Mouse (Mus musculus) kidney, postnatal 0 days (tissue): ENCODE measurements around the gene Mrps6. TPM values are rescaled to one million over a fixed set of nuclear protein-coding genes. Genes with fewer than 3 reads are reported as not detected.
A peak's percentile ranks its signal among the peaks of the same experiment; 100 is the strongest.

ENCODE experiments used
- ATAC-seq: fragments of 200-750 bp; cut with Nextera tagmentation; replicated peaks from 2 replicates; pipeline ENCODE4 v1.8.0; 2017; ENCODE audit warnings: low read depth, moderate number of reproducible peaks, moderate TSS enrichment, moderate library complexity; ENCODE audit not compliant: low FRiP score
- DNase-seq: peaks from one replicate; pipeline ENCODE4 v3.0.0-alpha.2; 2016; ENCODE audit warnings: low spot score
- H3K27ac ChIP-seq: fragments of 300-500 bp; sonication (generic); 2 replicates; pipeline ENCODE4 v1.5.1; 2014; ENCODE audit warnings: mild to moderate bottlenecking
- H3K27me3 ChIP-seq: fragments of 300-500 bp; sonication (generic); 2 replicates; pipeline ENCODE4 v1.6.1; 2014; ENCODE audit warnings: low read length, mixed read lengths; ENCODE audit not compliant: insufficient read depth
- H3K36me3 ChIP-seq: fragments of 300-500 bp; sonication (generic); 2 replicates; pipeline ENCODE4 v1.6.1; 2014; ENCODE audit warnings: low read length, mixed read lengths; ENCODE audit not compliant: insufficient read depth
- H3K4me1 ChIP-seq: fragments of 300-500 bp; sonication (generic); replicated peaks from 2 replicates; pipeline ENCODE4 v1.6.1; 2014; ENCODE audit warnings: antibody characterized with exemption, low read length, mixed read lengths; ENCODE audit not compliant: insufficient read depth
- H3K4me2 ChIP-seq: fragments of 300-500 bp; sonication (generic); 2 replicates; pipeline ENCODE4 v1.6.1; 2014; ENCODE audit warnings: mild to moderate bottlenecking, low read length, moderate library complexity, mixed read lengths
- H3K4me3 ChIP-seq: fragments of 300-500 bp; sonication (generic); replicated peaks from 2 replicates; pipeline ENCODE4 v1.5.1; 2014; ENCODE audit warnings: low read depth, low read length
- H3K9ac ChIP-seq: fragments of 300-500 bp; sonication (generic); 2 replicates; pipeline ENCODE4 v1.6.1; 2014; ENCODE audit warnings: low read depth, low read length
- H3K9me3 ChIP-seq: fragments of 300-500 bp; sonication (generic); replicated peaks from 2 replicates; pipeline ENCODE4 v1.6.1; 2016; ENCODE audit warnings: low read length, inconsistent platforms, mixed read lengths
- CTCF ChIP-seq: IDR thresholded peaks from 2 replicates; pipeline ENCODE4 v1.5.1; 2016; ENCODE audit warnings: antibody characterized with exemption, low read depth, mild to moderate bottlenecking, moderate library complexity
- WGBS: fragments of 180-500 bp; shearing (Covaris S2); extraction: QIAGEN DNeasy Blood & Tissue Kit; methylation state at CpG from one replicate; pipeline ENCODE4 v1.1.7; 2014; 5-methylcytosine and 5-hydroxymethylcytosine counted together
- polyA plus RNA-seq: library from polyadenylated mRNA; unstranded; fragments of >200 nt; fragmentation: Nextera tagmentation; extraction: Ambion mirVana; gene quantifications from 2 replicates; pipeline ENCODE4 v1.2.1, GENCODE M21; 2015

Mrps6 gene
- polyA plus RNA-seq, 1 experiment from 2014 or later = 387 TPM

DNA sequence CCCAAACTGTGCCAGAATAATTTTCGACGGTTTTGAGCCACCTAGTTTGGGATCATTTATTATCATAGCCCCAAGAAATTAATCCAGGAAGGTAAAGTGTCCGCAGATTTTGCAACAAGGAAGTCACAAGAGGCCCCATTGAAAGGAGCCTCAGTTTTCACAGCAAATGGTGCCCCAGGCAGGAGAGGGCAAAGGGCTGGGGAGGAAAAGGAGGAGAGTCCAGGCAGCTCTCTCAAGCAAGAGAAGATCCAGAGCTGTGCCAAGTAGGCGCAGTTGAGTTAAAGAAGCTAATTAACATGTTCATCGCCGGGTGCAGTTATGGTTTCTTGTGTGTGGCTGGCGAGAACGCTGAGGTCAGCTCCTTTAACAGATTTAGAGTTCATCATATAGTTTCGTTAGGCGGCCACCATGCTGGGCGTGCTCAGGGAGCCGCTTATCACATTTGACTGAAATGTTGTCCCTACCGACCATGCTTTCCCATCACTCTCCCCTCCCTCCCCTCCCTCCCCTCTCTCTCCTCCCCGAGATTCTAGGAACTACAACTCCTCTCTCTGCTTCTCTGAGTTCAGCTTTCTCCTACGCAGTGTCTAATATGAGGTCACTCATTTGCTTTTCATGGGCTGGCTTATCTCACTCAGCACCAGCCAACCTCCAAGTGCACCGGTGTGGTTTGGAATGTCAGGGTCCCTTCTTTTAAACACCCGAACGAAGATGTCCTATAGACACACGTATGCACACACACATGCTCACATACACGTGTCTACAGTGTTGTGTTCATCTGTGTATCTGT, 35.4 kb upstream of the Mrps6 start:
- WGBS = 67% methylated on average over 20 of the region's 20 CpGs
- ATAC-seq (no peak), DNase-seq (no peak)
- Histone ChIP-seq H3K36me3 (no peaks in the 10 kb centered on the region), H3K27ac (no peak overlapping the region), H3K9ac (no peak overlapping the region), H3K4me2 (no peak overlapping the region), H3K4me1 (0 out of 2 replicates have a peak, but pooled peaks cover 5% of the 10 kb centered on the region), H3K4me3 (no peak overlapping the region), H3K27me3 (no peaks in the 10 kb centered on the region), H3K9me3 (no peaks in the 10 kb centered on the region)
- no peak for TF ChIP-seq CTCF

DNA sequence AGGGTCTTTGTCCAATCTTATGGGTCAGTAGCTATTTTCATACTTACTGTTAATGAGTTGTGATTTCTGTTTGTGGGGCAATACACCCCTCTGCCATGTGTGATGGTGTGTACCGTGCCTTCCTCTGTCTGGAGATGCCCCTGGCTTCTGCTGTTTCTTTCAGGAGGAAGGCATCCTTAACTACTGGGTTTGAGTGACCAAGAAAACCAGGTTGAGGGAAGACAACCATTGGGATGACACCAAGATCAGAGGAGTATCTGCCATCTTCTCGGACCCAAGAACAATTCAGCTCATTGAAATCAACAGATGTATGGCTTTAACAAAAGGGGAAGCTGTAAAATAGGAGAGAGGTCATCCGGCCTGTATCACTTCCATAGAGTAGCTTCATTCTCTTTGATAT, 24.8 kb upstream of the Mrps6 start:
- no peak for TF ChIP-seq CTCF
- H3K27me3 ChIP-seq = no peaks in the 10 kb centered on the region
- DNase-seq (no peak), ATAC-seq (no peak)
- no peaks in the 10 kb centered on the region for H3K36me3 ChIP-seq
- 94% methylated on average over 3 of the region's 3 CpGs for WGBS
- no peaks in the 10 kb centered on the region for H3K9me3 ChIP-seq
- no peak overlapping the region for H3K27ac ChIP-seq
- H3K4me2 ChIP-seq = no peak overlapping the region
- no peak overlapping the region for H3K4me3 ChIP-seq
- no peak overlapping the region for H3K9ac ChIP-seq
- H3K4me1 ChIP-seq = peaks cover 2% of the 10 kb centered on the region; the same call in 1 of the 2 replicates

DNA sequence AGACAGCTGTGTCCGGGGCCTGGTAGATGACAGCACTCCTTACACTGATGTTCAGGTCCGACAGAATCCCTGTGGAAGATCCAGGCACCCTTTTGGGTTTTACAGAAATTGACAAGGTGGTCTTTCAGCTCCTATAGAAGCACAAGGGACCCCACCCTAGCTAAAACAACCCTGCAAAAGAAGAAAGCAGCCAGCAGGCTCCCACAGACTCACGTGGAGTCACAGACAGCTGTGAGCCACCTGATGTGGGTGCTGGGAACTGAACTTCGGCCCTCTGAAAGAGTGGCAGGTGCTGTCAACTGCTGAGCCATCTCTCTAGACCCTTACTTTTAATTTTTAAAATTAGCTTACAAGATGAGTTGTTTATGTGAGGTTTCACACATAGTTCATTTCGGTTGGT, 23.4 kb upstream of the Mrps6 start:
- Histone ChIP-seq H3K4me1 (no peaks in the 10 kb centered on the region), H3K27ac (no peak overlapping the region), H3K4me3 (no peak overlapping the region), H3K9ac (no peak overlapping the region), H3K27me3 (no peaks in the 10 kb centered on the region), H3K36me3 (no peaks in the 10 kb centered on the region), H3K4me2 (no peak overlapping the region), H3K9me3 (no peaks in the 10 kb centered on the region)
- 73% methylated on average over 5 of the region's 5 CpGs for WGBS
- DNase-seq (no peak), ATAC-seq (no peak)
- no peak for TF ChIP-seq CTCF

DNA sequence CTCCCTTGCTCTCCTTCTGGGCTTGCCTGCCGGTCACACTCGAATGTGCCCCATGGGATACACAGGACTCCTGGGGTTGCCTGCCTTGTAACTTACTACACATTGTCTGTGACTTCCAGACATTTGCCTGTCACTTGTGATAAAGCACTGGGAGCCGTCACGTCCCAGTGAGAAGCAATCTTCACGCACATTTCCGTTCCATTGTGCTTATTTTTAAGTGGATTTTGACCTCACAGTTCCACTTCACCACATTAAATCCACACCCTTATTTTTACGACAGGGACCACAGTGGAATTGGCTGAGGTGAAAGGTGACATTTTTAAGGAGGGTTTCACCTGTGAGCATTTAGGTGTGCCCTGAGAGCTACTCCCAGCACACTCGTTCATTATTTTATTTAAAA, 21.4 kb upstream of the Mrps6 start:
- Histone ChIP-seq H3K27ac (0 out of 2 replicates have a peak overlapping the region, but pooled peaks have one; percentile 1), H3K27me3 (no peaks in the 10 kb centered on the region), H3K36me3 (no peaks in the 10 kb centered on the region), H3K4me2 (no peak overlapping the region), H3K9ac (no peak overlapping the region), H3K4me1 (no peaks in the 10 kb centered on the region), H3K4me3 (no peak overlapping the region), H3K9me3 (no peaks in the 10 kb centered on the region)
- no peak for TF ChIP-seq CTCF
- no peak for DNase-seq
- WGBS = 38% methylated on average over 8 of the region's 8 CpGs
- ATAC-seq = no peak

DNA sequence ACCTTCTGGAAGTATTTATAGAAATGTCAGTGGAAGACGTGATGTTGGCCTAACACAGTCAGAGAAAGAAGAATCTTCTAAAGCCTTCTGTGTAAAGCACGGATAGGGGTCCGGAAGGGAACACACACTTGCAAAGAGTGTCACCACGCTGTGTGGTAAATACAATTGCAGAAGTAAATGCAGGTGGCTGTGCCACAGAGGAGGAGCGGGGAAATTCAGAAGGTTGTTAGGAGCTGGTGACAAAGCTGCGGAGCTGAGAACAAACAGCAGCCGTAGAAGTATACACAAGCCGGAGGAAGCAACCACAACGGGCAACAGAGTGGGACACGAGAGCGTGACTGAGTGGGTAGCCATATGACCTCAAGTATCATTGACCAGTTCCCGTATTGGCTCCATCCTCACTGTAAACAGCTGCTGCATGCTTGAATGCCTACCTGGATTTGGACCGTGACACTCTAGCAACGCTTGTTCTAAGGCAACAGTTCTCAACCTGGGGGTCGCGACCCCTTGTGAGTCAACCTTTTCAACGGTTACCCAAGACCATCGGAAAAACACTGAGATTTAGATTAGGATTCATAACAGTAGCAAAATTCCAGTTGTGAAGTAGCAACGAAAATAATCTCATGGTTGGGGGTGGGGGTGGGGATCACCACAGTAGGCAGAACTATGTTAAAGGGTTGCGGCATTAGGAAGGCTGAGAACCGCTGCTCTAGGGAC, 20.0 kb upstream of the Mrps6 start:
- no peak for TF ChIP-seq CTCF
- no peaks in the 10 kb centered on the region for H3K4me1 ChIP-seq
- DNase-seq (no peak), ATAC-seq (peak; percentile 75)
- H3K4me3 ChIP-seq = no peak overlapping the region
- 71% methylated on average over 21 of the region's 21 CpGs for WGBS
- H3K27me3 ChIP-seq = no peaks in the 10 kb centered on the region
- no peak overlapping the region for H3K4me2 ChIP-seq
- H3K36me3 ChIP-seq = no peaks in the 10 kb centered on the region
- H3K27ac ChIP-seq = 0 out of 2 replicates have a peak overlapping the region, but pooled peaks have one; percentile 62
- no peak overlapping the region for H3K9ac ChIP-seq
- no peaks in the 10 kb centered on the region for H3K9me3 ChIP-seq

DNA sequence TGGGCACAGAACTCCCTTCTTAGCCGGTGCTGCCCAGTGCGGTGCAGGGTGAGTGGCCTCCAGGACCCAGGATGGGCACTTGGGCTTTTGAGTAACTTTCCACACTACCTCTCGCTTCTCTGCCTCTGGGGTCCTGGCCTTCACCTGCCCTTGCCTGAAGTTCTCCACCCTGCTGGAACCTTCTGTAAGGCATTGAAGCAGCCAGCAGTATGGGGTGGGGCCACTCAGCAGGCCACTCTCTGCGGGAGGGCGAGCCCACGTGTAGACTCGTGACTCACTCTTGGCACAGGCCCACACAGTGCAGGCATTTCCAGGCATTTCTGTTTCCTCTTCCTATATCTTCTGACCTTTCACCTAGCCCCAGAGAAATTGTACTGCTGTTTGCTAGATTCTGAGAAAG, 18.6 kb upstream of the Mrps6 start:
- peak; percentile 33; the same call in 1 of the 2 replicates for ATAC-seq
- DNase-seq = no peak

More for the DNA sequence above, 18.6 kb upstream of the Mrps6 start:
- WGBS = 82% methylated on average over 7 of the region's 7 CpGs
- H3K4me2 ChIP-seq = no peak overlapping the region
- H3K27ac ChIP-seq = no peak overlapping the region
- TF ChIP-seq CTCF = no peak
- H3K36me3 ChIP-seq = no peaks in the 10 kb centered on the region
- H3K4me3 ChIP-seq = no peak overlapping the region
- no peak overlapping the region for H3K9ac ChIP-seq
- H3K4me1 ChIP-seq = no peaks in the 10 kb centered on the region
- no peaks in the 10 kb centered on the region for H3K9me3 ChIP-seq
- H3K27me3 ChIP-seq = no peaks in the 10 kb centered on the region
